Mouse (Mus musculus): ENCODE data around the gene Evi5l.

Evi5l gene

GRCm38 (mm10) chr8:4165852-4166751 lies at the start of gene Evi5l:
Evi5l (plus strand) TSS chr8:4166567.
- peak; percentile 99 to 100 for DNase-seq

DNA sequence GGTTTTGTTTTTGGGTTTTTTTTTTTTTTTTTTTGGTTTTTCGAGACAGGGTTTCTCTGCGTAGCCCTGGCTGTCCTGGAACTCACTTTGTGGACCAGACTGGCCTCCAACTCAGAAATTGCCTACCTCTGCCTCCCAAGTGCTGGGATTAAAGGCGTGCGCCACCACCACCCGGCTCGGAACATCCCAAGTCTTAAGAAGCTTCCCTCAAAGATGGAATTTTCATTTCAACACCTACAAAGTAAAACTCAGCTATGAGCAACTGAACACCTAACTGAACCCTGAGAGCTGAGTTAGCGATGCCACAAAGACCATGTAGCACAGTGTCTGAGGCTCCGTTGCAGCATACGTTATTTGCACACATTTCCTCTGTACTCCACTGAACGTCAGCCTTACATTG lies 32.6 kb upstream of the Evi5l start, which contains the start of gene Cd209g:
Gene Cd209g (plus strand): TSS at position 301 of the 400 bp plus-strand sequence.
- no peak for DNase-seq

GRCm38 (mm10) chr8:4139660-4140646 lies 26.4 kb upstream of the Evi5l start:
- DNase-seq, result peak; percentile 43 to 79

DNA sequence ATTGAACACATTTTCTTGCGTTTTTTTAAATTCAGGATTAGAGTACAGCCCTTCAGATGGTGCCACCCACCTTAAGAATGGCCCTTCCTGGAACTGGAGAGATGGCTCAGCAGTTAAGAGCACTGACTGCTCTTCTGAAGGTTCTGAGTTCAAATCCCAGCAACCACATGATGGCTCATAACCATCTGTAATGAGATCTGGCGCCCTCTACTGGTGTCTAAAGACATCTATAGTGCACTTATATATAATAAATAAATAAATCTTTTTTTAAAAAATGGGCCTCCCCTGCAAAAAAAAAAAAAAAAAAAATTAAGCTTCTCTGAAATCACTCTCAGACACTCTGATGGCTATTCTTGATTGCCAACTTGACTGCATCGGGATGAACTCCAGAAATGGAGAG lies 24.6 kb upstream of the Evi5l start:
- DNase-seq, result no peak

DNA sequence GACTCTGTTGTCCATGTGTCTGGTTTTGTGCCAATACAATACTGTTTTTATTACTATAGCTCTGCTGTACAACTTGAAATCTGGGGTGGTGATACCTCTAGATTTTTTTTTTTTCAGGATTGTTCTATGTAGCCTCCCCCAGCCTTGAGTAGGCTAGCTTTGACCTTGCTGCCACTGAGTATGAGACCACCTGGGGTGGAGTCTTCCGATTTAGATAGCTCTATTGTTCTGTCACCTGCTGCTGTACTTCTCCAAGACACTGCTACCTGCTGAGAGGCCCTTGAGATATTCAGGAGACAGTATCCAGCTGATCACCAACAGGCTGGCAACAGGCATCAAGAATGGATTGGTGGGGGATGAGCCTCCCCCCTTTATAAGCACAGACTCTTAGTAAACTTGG lies 19.1 kb upstream of the Evi5l start:
- DNase-seq, result no peak

GRCm38 (mm10) chr8:4154878-4155277 lies 11.5 kb upstream of the Evi5l start:
- no peak for DNase-seq

DNA sequence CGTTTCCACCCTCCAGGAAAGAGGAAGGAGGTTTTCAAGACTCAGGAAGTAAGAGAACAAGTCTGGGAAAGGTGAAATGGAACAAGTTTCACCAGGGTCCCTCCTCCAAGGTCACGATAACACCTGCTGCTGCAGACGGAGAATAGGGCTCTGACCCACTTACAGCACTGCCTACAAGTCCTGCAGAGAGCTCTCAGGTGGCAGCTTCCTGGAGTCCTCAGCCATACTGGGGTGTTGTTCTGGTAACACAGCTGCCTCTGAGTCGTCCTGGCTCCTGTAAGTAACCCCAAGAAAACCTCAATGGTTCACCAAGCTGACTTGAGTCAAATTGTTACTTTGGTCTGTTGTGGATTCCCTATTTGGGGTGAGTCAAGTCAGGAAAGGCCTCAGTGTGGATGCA lies 3.6 kb upstream of the Evi5l start:
- no peak for DNase-seq

- DNase-seq, result peak in 1 of 2 experiments; percentile 35
These were observed 1.1 kb upstream of the Evi5l start for GRCm38 (mm10) chr8:4165176-4165851.

- DNase-seq, result peak in 1 of 2 experiments; percentile 15
These were observed 636 bp downstream of the Evi5l start for GRCm38 (mm10) chr8:4166881-4167525.

GRCm38 (mm10) chr8:4167918-4168317 lies 1.6 kb downstream of the Evi5l start:
- no peak for DNase-seq

DNA sequence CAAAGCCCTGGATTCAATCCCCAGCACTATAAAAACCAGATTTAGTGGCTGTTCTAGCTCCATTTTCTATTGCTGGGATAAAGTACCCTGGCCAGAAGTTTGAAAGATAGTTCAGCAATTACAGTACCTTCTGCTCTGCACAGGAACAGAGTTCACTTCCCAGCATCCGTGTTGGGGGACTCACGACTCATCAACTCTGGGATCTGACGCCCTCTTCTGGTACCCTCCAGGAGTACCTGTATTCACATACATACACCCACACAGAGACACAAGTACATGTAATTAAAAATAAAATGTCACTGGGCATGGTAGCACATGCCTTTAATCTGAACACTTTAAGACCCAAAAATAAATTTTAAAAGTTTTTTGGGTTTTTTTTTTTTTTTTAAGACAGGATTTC lies 6.1 kb downstream of the Evi5l start:
- DNase-seq, result no peak

DNA sequence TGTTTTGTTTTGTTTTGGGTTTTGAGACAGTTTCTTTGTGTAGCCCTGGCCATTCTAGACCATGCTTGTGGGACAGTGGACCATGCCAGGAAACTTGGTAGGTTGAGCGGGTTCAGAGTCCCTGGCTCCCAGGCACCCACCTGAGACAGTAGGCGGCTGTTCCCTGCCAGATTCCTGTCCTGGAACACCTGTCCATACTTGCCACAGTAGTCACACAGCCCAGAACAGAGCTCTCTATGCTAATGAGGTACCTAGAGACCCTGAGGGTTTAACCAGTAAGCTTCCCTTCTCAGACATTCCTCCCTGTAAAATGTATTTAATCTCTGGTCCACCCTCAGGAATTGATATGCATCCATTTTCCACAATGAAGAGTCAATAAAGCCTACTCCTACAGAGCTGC lies 7.7 kb downstream of the Evi5l start:
- DNase-seq, result no peak

- no peak for DNase-seq
These were observed 17.0 kb downstream of the Evi5l start for GRCm38 (mm10) chr8:4183409-4183808.

- no peak for DNase-seq
These were observed 19.8 kb downstream of the Evi5l start for GRCm38 (mm10) chr8:4186151-4186550.

GRCm38 (mm10) chr8:4188605-4189004 lies 22.2 kb downstream of the Evi5l start:
- DNase-seq, result no peak

GRCm38 (mm10) chr8:4189031-4189722 lies 22.8 kb downstream of the Evi5l start:
- DNase-seq, result no peak

- no peak for DNase-seq
These were observed 25.9 kb downstream of the Evi5l start for GRCm38 (mm10) chr8:4192305-4192704.

DNA sequence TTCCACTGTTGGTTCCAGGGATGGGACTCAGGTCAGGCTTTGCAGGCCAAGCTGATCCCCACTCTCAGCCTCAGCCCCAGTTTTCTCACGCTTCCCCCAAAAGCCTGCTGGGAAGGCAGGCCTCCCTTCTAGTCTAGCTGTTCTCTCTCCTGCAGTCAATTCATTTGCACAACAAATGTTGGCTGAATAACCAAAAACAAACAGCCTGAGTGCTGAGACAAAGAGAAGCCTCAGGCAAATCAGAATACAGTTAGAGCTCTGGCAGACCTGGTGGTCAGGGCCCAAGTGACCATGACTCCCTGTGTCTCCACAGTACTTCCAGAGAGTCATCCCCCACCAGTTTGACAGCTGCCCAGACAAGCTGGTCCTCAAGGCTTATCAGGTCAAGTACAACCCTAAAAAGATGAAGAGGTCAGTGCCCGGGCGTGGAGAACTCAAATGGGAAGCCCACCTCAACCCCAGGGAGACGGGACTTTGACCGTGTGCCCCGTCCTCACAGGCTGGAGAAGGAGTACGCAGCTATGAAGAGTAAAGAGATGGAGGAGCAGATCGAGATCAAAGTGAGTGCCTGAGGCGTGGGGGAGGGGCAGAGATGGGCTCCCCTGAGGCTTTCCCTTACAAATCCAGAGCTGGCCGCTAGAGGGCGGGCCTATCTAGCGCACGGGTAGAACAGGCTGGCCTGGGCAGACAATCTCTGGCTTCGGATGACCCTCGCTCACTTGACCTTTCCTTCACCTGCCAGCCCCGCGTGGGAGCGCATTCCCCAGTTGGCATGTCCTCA lies 26.6 kb downstream of the Evi5l start:
- DNase-seq, result peak; percentile 78 to 89

DNA sequence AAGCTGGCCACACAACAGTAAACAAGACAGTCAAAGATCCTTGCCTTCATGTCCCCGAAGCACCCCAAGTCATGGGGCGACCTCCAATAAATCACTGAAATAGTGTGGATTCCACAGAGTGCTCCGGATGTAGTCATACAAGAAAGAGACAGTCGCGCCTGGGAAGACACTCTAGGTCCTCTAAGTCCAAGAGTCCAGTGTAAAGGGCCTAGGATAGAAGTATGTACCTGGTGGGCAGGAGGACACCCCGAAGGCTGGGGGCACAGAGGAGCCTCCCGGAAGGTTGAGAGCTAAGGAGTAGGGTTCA lies 27.2 kb downstream of the Evi5l start:
- DNase-seq, result no peak

DNA sequence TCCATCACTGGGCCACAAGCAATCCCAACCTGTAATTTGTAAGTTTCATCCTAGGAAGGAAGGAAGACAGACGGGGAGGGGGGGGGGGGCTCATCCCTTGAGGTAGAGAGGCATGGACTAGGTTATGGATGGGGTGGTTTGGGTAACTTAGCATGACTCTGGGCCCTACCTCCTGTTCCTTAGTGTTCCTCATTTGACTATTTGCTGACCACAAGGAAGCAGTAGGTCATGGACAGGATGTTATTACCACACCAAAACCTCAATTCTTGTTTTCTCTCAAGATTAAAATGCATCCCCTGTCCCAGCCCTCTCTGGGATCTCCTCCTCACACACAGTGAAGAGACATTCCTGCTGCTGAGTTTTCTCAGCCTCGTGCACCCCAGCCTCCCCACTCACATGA lies 35.0 kb downstream of the Evi5l start:
- no peak for DNase-seq
